Mouse (Mus musculus): ENCODE results near the gene Krtap31-1.
"Not testable (repeated sequence)": the region's sequence is repeated elsewhere in the genome, so short reads cannot be mapped to it uniquely, and the experiment has no call there.

Krtap31-1 gene

GRCm38 (mm10) chr11:99907620-99908019 is at the start of gene Krtap31-1:
Krtap31-1 (plus strand) TSS chr11:99907920.
- CTCF ChIA-PET: no interaction called here

GRCm38 (mm10) chr11:99858761-99859160 is 49.0 kb upstream of the Krtap31-1 start:
- CTCF ChIA-PET: no interaction called here

- CTCF ChIA-PET: interaction anchor here (1.2 kb wide), 1 partner anchor 434 kb away, joined by 4 read pairs; no protein-coding TSS in a partner anchor
Observed at GRCm38 (mm10) chr11:99864176-99864575, 43.5 kb upstream of the Krtap31-1 start, which contains the start of gene Gm11559. Gm11559 (plus strand) TSS chr11:99864476.

- CTCF ChIA-PET: not testable (repeated sequence)
Observed at GRCm38 (mm10) chr11:99873089-99873488, 34.6 kb upstream of the Krtap31-1 start, which contains the start of gene Krtap9-1. Krtap9-1 (plus strand) TSS chr11:99873389.

GRCm38 (mm10) chr11:99878887-99879286 is 28.8 kb upstream of the Krtap31-1 start, which contains the start of gene Gm11567:
Gm11567 (plus strand) TSS chr11:99879187.
- CTCF ChIA-PET: not testable (repeated sequence)

- CTCF ChIA-PET: no interaction called here
Observed at GRCm38 (mm10) chr11:99914451-99914850, 6.7 kb downstream of the Krtap31-1 start, which contains the start of gene Gm11565. Gm11565 (plus strand) TSS chr11:99914751.

- CTCF ChIA-PET: no interaction called here
Observed at GRCm38 (mm10) chr11:99935991-99936390, 28.3 kb downstream of the Krtap31-1 start, which contains the start of gene Krtap31-2. Krtap31-2 (plus strand) TSS chr11:99936291.

- CTCF ChIA-PET: no interaction called here
Observed at GRCm38 (mm10) chr11:99937751-99938264, 30.1 kb downstream of the Krtap31-1 start.

GRCm38 (mm10) chr11:99948175-99948574 is 40.5 kb downstream of the Krtap31-1 start, which contains the start of gene Krtap9-5:
Krtap9-5 (plus strand) TSS chr11:99948475.
- CTCF ChIA-PET: no interaction called here

Data from spleen, embryonic (tissue).